ENCODE assay signal across 21 mouse cellular contexts in genomic region chr4:57896631-57897030, GRCm38 (mm10). TPM values are rescaled to one million over a fixed set of nuclear protein-coding genes. Genes with fewer than 3 reads are reported as not detected.
DNase-seq lines count a peak whose midpoint lies in the region; ATAC-seq and TF ChIP-seq lines count a peak whose summit lies in the region.
"Had no signal": no experiment of that assay in that cellular context is flagged by ENCODE, and none has a peak within 500 bp of the region (broad histone marks: within the 10 kb centered on the region; RNA-seq: fewer than 3 reads in every experiment).

No protein-coding gene starts in this region.

- no peak for TF ChIP-seq CTCF in thymus, adult 2 months (IDR thresholded peaks at IDR 0.05; ENCODE audit: borderline replicate concordance, control insufficient read depth, extremely low read depth, insufficient read depth, low read length, poor library complexity)

- H3K36me3 ChIP-seq in thymus, adult 2 months (ENCODE audit: control insufficient read depth, insufficient read depth, low read length), result peaks cover 5% of the 10 kb centered on the region; the same call in 1 of the 2 replicates
- no peaks in the 10 kb centered on the region for H3K36me3 ChIP-seq in liver, embryonic 11.5 days (ENCODE audit: control insufficient read depth, insufficient read depth, low read length)
- H3K36me3 ChIP-seq: forebrain, embryonic 12.5 days had no signal

- H3K27me3 ChIP-seq in thymus, adult 2 months (ENCODE audit: control insufficient read depth, insufficient read depth, low read length), result no peaks in the 10 kb centered on the region
- H3K27me3 ChIP-seq in liver, embryonic 11.5 days (replicated peaks; ENCODE audit: control insufficient read depth, insufficient read depth, low read length), result no peaks in the 10 kb centered on the region
- H3K27me3 ChIP-seq: embryonic facial prominence, embryonic 13.5 days; forebrain, embryonic 12.5 days had no signal

- no peak for ATAC-seq in liver, embryonic 11.5 days (replicated peaks; ENCODE audit: low FRiP score)
- ATAC-seq: forebrain, postnatal 0 days had no signal

- no peak overlapping the region for H3K9ac ChIP-seq in liver, embryonic 11.5 days (ENCODE audit: low read depth, low read length)
- H3K9ac ChIP-seq: embryonic facial prominence, embryonic 13.5 days; forebrain, embryonic 12.5 days; forebrain, postnatal 0 days; hindbrain, embryonic 14.5 days had no signal

- no peak overlapping the region for H3K4me2 ChIP-seq in liver, embryonic 11.5 days
- H3K4me2 ChIP-seq: embryonic facial prominence, embryonic 13.5 days; forebrain, embryonic 12.5 days; hindbrain, embryonic 14.5 days had no signal

- H3K9me3 ChIP-seq in liver, embryonic 11.5 days (ENCODE audit: control insufficient read depth, low read length), result no peaks in the 10 kb centered on the region
- H3K9me3 ChIP-seq: embryonic facial prominence, embryonic 13.5 days; forebrain, embryonic 12.5 days; heart, embryonic 10.5 days; hindbrain, embryonic 10.5 days had no signal

- intact Hi-C loops in heart, postnatal 14 days (cut with DNase I), result no loop called here

- TF ChIP-seq POLR2A in thymus, adult 2 months (IDR thresholded peaks at IDR 0.05; ENCODE audit: control insufficient read depth, extremely low read depth, insufficient read depth, low read length, poor library complexity), result no peak

- peak; percentile 39 for DNase-seq in thymus, adult 2 months
- DNase-seq in thymus, adult 18-20 months, result no peak
- DNase-seq in naive thymus-derived CD4-positive, alpha-beta T cell, adult 2 months (ENCODE audit: low read depth), result peak; percentile 73
- DNase-seq in thymus, postnatal 36 days, result peak; percentile 33 to 42
- no peak for DNase-seq in frontal cortex, postnatal 25 days (ENCODE audit: low spot score in 2 of 2)
- no peak for DNase-seq in heart, postnatal 14 days
- DNase-seq in liver, embryonic 11.5 days (ENCODE audit: low spot score), result no peak
- DNase-seq: adrenal gland, postnatal 25 days; cerebellum, adult 18-20 months; cerebellum, adult 9-11 months; cerebellum, postnatal 36 days; forebrain, postnatal 0 days; gastrocnemius, adult 2 months; gastrocnemius, postnatal 25 days; heart, postnatal 10 days had no signal

- peaks cover 10% of the 10 kb centered on the region for H3K4me1 ChIP-seq in thymus, adult 2 months (replicated peaks; ENCODE audit: control insufficient read depth, insufficient read depth, low read length)
- H3K4me1 ChIP-seq in liver, embryonic 11.5 days (replicated peaks; ENCODE audit: control insufficient read depth, insufficient read depth, low read length), result no peaks in the 10 kb centered on the region

- WGBS in thymus, adult 2 months, result 5% methylated on average over 3 of the region's 3 CpGs
- WGBS in liver, embryonic 11.5 days, result 87% methylated on average over 3 of the region's 3 CpGs

- H3K27ac ChIP-seq in thymus, adult 2 months (ENCODE audit: control insufficient read depth, insufficient read depth, low read length), result no peak overlapping the region
- H3K27ac ChIP-seq in liver, embryonic 11.5 days (ENCODE audit: low read depth, low read length), result no peak overlapping the region
- H3K27ac ChIP-seq: forebrain, embryonic 12.5 days; gastrocnemius, adult 2 months; heart, embryonic 10.5 days; hindbrain, embryonic 10.5 days; hindbrain, embryonic 14.5 days had no signal

- H3K4me3 ChIP-seq in thymus, adult 2 months (ENCODE audit: control insufficient read depth, insufficient read depth, low read length), result no peak overlapping the region
- no peak overlapping the region for H3K4me3 ChIP-seq in liver, embryonic 11.5 days (ENCODE audit: low read depth, low read length)
- H3K4me3 ChIP-seq: embryonic facial prominence, embryonic 13.5 days; forebrain, embryonic 12.5 days; gastrocnemius, adult 2 months; heart, embryonic 10.5 days; hindbrain, embryonic 10.5 days had no signal

RNA-seq across cellular contexts. Expression of gene D630039A03Rik, which starts 19.5 kb away (rescaled TPM):
- 0.14 and 0.26 TPM in 2 replicates for polyA plus RNA-seq in thymus, adult 2 months (2012; rRNA removed)
- total RNA-seq in heart, postnatal 14 days (2021), result under 1 TPM; 0.20 to 0.43 TPM
- polyA plus RNA-seq in liver, embryonic 11.5 days (2014; fragmentation: Nextera tagmentation; extraction: Ambion mirVana), result 0.36 and 0.48 TPM in 2 replicates
- total RNA-seq: gastrocnemius, postnatal 25 days; granulocyte monocyte progenitor cell, adult 5-6 weeks had no signal
- polyA plus RNA-seq: forebrain, embryonic 12.5 days; forebrain, postnatal 0 days had no signal

RNA-seq across cellular contexts. Expression of gene Txn1, which starts 59.6 kb away (rescaled TPM):
- polyA plus RNA-seq in thymus, adult 2 months (2012; rRNA removed), result 195 and 214 TPM in 2 replicates
- 100 to 1,000 TPM; 129 to 140 TPM for total RNA-seq in heart, postnatal 14 days (2021)
- 367 and 381 TPM in 2 replicates for polyA plus RNA-seq in liver, embryonic 11.5 days (2014; fragmentation: Nextera tagmentation; extraction: Ambion mirVana)

Comparison
In these comparisons a context has a peak if more than half of its experiments do, and no peak if none do; other contexts are left out.
1. DNase-seq: peak in thymus, adult 2 months (single experiment), naive thymus-derived CD4-positive, alpha-beta T cell, adult 2 months (single experiment) and thymus, postnatal 36 days (2 of 2); none in thymus, adult 18-20 months (0 of 2), frontal cortex, postnatal 25 days (0 of 2), heart, postnatal 14 days (0 of 2) and liver, embryonic 11.5 days (single experiment).